Mouse (Mus musculus) limb, embryonic 15.5 days (tissue): ENCODE results near the gene Stk24. TPM values are rescaled to one million over a fixed set of nuclear protein-coding genes. Genes with fewer than 3 reads are reported as not detected.
A peak's percentile ranks its signal among the peaks of the same experiment; 100 is the strongest.

Source experiments
- ATAC-seq: fragments of 200-750 bp; cut with Nextera tagmentation; 2 replicates; pipeline ENCODE4 v1.8.0; 2017; ENCODE audit warnings: low read depth, moderate TSS enrichment; ENCODE audit not compliant: insufficient number of reproducible peaks, low FRiP score, low TSS enrichment
- H3K27ac ChIP-seq: fragments of 300-500 bp; sonication (generic); 2 replicates; pipeline ENCODE4 v1.5.1; 2015; ENCODE audit warnings: moderate library complexity, mild to moderate bottlenecking, inconsistent platforms
- H3K27me3 ChIP-seq: fragments of 300-500 bp; sonication (generic); 2 replicates; pipeline ENCODE4 v1.6.1; 2015; ENCODE audit warnings: inconsistent platforms
- H3K36me3 ChIP-seq: fragments of 300-500 bp; sonication (generic); 2 replicates; pipeline ENCODE4 v1.6.1; 2015; ENCODE audit warnings: inconsistent platforms
- H3K4me1 ChIP-seq: fragments of 300-500 bp; sonication (generic); 2 replicates; pipeline ENCODE4 v1.6.1; 2015; ENCODE audit warnings: inconsistent platforms
- H3K4me2 ChIP-seq: fragments of 300-500 bp; sonication (generic); 2 replicates; pipeline ENCODE4 v1.6.1; 2015; ENCODE audit warnings: mild to moderate bottlenecking, inconsistent platforms
- H3K4me3 ChIP-seq: fragments of 300-500 bp; sonication (generic); 2 replicates; pipeline ENCODE4 v1.5.1; 2015; ENCODE audit warnings: mild to moderate bottlenecking, inconsistent platforms
- H3K9ac ChIP-seq: fragments of 300-500 bp; sonication (generic); 2 replicates; pipeline ENCODE4 v1.6.1; 2015; ENCODE audit warnings: inconsistent platforms
- H3K9me3 ChIP-seq: fragments of 300-500 bp; sonication (generic); 2 replicates; pipeline ENCODE4 v1.6.1; 2016; ENCODE audit warnings: inconsistent platforms
- WGBS: fragments of 180-500 bp; shearing (Covaris S2); methylation state at CpG from one replicate; pipeline ENCODE4 v1.1.7; 2015; 5-methylcytosine and 5-hydroxymethylcytosine counted together
- polyA plus RNA-seq: library from polyadenylated mRNA; unstranded; fragments of >200 nt; fragmentation: Nextera tagmentation; extraction: Ambion mirVana; gene quantifications from 2 replicates; pipeline ENCODE4 v1.2.1, GENCODE M21; 2015

Stk24 gene
- polyA plus RNA-seq, 1 experiment from 2014 or later = 42.0 TPM

GRCm38 (mm10) chr14:121378243-121379115 lies 1.3 kb downstream of the Stk24 start:
- Histone ChIP-seq H3K9ac (peak overlapping the region; percentile 98), H3K4me3 (peak overlapping the region; percentile 98), H3K36me3 (no peaks in the 10 kb centered on the region; the same call in 1 of the 2 replicates), H3K9me3 (no peaks in the 10 kb centered on the region), H3K4me1 (peaks cover 34% of the 10 kb centered on the region), H3K27me3 (no peaks in the 10 kb centered on the region), H3K27ac (peak overlapping the region; percentile 96), H3K4me2 (peak overlapping the region; percentile 66)
- ATAC-seq = peak; percentile 50
- under 1% methylated on average over 78 of the region's 83 CpGs for WGBS

DNA sequence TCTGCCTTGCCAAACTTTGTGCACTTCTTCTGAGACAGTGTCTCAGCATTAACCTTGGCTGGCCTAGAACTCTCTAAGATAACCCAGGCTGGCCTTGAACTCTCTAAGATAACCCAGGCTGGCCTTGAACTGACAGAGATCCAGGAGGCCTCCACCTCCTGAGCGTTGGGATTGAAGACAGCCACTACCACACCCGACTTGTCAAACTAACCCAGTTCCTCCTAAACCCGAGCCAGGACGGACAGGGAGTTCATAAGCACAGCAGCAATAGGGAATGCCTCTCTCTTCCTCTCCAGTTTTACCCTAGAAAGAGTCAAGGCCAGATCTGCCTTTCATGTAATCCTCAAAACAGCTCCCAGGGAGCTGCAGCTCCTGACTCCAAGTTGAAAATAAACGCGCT lies 3.2 kb downstream of the Stk24 start:
- no peak for ATAC-seq
- no peaks in the 10 kb centered on the region for H3K27me3 ChIP-seq
- H3K4me3 ChIP-seq = no peak overlapping the region
- peaks cover 51% of the 10 kb centered on the region for H3K4me1 ChIP-seq
- H3K9me3 ChIP-seq = no peaks in the 10 kb centered on the region
- H3K9ac ChIP-seq = no peak overlapping the region
- H3K4me2 ChIP-seq = no peak overlapping the region
- H3K27ac ChIP-seq = no peak overlapping the region
- 58% methylated on average over 6 of the region's 6 CpGs for WGBS
- peaks cover 4% of the 10 kb centered on the region; the same call in 1 of the 2 replicates for H3K36me3 ChIP-seq

- Histone ChIP-seq H3K4me3 (no peak overlapping the region), H3K4me2 (no peak overlapping the region), H3K9me3 (no peaks in the 10 kb centered on the region), H3K36me3 (peaks cover 4% of the 10 kb centered on the region; the same call in 1 of the 2 replicates), H3K4me1 (peaks cover 68% of the 10 kb centered on the region), H3K9ac (no peak overlapping the region), H3K27ac (no peak overlapping the region; the same call in 1 of the 2 replicates), H3K27me3 (no peaks in the 10 kb centered on the region)
- ATAC-seq = no peak
- 73% methylated on average over 4 of the region's 4 CpGs for WGBS
Observed at GRCm38 (mm10) chr14:121373901-121374300, 5.9 kb downstream of the Stk24 start.

GRCm38 (mm10) chr14:121373020-121373419 lies 6.8 kb downstream of the Stk24 start:
- H3K27ac ChIP-seq = peak overlapping the region; percentile 24; the same call in 1 of the 2 replicates

GRCm38 (mm10) chr14:121371911-121372820 lies 7.6 kb downstream of the Stk24 start:
- Histone ChIP-seq H3K4me1 (peaks cover 80% of the 10 kb centered on the region), H3K9ac (no peak overlapping the region), H3K9me3 (no peaks in the 10 kb centered on the region), H3K36me3 (peaks cover 4% of the 10 kb centered on the region; the same call in 1 of the 2 replicates), H3K4me3 (no peak overlapping the region), H3K4me2 (no peak overlapping the region), H3K27ac (peak overlapping the region; percentile 24; the same call in 1 of the 2 replicates), H3K27me3 (no peaks in the 10 kb centered on the region)
- ATAC-seq = no peak
- 55% methylated on average over 5 of the region's 5 CpGs for WGBS

More at GRCm38 (mm10) chr14:121373020-121373419, 6.8 kb downstream of the Stk24 start:
- Histone ChIP-seq H3K4me2 (no peak overlapping the region), H3K36me3 (peaks cover 4% of the 10 kb centered on the region; the same call in 1 of the 2 replicates), H3K4me3 (no peak overlapping the region), H3K9me3 (no peaks in the 10 kb centered on the region), H3K9ac (no peak overlapping the region), H3K27me3 (no peaks in the 10 kb centered on the region), H3K4me1 (peaks cover 77% of the 10 kb centered on the region)
- WGBS = 87% methylated on average over 9 of the region's 9 CpGs
- ATAC-seq = no peak

DNA sequence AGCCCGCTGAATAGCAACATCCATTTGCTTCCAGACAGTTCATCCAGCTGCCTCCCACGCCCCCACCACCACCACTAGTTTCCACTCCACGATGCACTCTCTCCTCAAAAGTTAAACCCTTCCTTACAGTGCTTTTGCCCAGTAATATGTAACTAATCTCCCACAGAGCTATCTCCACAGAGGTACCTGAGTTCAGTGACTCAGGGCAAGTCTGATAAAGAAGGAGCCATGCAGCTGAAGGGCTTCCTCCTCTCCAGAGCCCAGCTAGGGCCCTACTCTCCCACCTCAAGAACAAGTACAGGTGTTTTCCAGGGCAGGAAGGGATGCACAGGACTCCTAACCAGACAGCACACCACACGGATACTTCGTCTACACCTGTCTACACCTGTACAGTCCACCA lies 10.4 kb downstream of the Stk24 start:
- Histone ChIP-seq H3K4me3 (no peak overlapping the region), H3K9ac (no peak overlapping the region), H3K9me3 (no peaks in the 10 kb centered on the region), H3K4me2 (no peak overlapping the region), H3K36me3 (peaks cover 4% of the 10 kb centered on the region; the same call in 1 of the 2 replicates), H3K27ac (no peak overlapping the region), H3K4me1 (peaks cover 82% of the 10 kb centered on the region), H3K27me3 (no peaks in the 10 kb centered on the region)
- 70% methylated on average over 5 of the region's 5 CpGs for WGBS
- no peak for ATAC-seq

DNA sequence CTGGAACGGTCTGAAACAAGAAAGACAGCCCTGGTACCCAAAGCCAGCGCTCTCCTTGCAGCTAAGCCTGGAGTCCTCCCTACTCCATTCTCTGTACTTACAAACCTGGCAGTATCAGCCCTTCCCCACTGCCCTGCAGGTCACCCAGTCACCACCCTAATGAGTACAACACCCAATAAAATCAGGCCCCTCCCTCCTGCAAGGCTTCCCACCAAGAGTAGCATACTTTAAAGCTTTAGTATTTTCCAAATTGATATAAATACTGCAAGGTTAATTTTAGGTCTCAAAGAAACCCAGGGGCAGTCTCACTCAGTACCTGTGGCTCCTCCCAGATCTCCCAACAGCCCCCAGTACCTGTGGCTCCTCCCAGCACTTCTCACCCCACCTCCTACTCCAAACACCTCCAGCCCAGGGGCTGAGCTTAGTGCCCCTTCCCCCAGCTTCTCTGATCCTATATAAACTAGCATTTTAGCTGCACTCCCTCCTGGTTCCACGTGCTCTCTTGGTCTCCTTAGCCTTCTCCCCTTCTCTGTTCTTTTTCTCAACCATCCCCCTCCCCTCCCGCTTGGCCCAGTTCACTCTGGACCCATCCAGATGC lies 11.6 kb downstream of the Stk24 start:
- H3K27me3 ChIP-seq = no peaks in the 10 kb centered on the region
- H3K4me3 ChIP-seq = no peak overlapping the region
- no peak overlapping the region for H3K4me2 ChIP-seq
- H3K9ac ChIP-seq = no peak overlapping the region
- 0 out of 2 replicates have a peak, but pooled peaks cover 4% of the 10 kb centered on the region for H3K36me3 ChIP-seq
- WGBS = 45% methylated on average over 4 of the region's 4 CpGs
- no peak for ATAC-seq
- H3K27ac ChIP-seq = 0 out of 2 replicates have a peak overlapping the region, but pooled peaks have one; percentile 33
- H3K4me1 ChIP-seq = peaks cover 72% of the 10 kb centered on the region
- H3K9me3 ChIP-seq = no peaks in the 10 kb centered on the region

GRCm38 (mm10) chr14:121365991-121366728 lies 13.7 kb downstream of the Stk24 start:
- H3K4me1 ChIP-seq = peaks cover 75% of the 10 kb centered on the region
- no peaks in the 10 kb centered on the region for H3K36me3 ChIP-seq
- H3K4me3 ChIP-seq = no peak overlapping the region
- H3K27ac ChIP-seq = no peak overlapping the region; the same call in 1 of the 2 replicates
- no peaks in the 10 kb centered on the region for H3K27me3 ChIP-seq
- no peak overlapping the region for H3K9ac ChIP-seq
- no peaks in the 10 kb centered on the region for H3K9me3 ChIP-seq
- ATAC-seq = no peak
- 47% methylated on average over 17 of the region's 17 CpGs for WGBS
- H3K4me2 ChIP-seq = no peak overlapping the region

- WGBS = 68% methylated on average over 7 of the region's 7 CpGs
- Histone ChIP-seq H3K4me2 (no peak overlapping the region), H3K27ac (no peak overlapping the region), H3K36me3 (no peaks in the 10 kb centered on the region), H3K4me3 (no peak overlapping the region), H3K9me3 (no peaks in the 10 kb centered on the region), H3K9ac (no peak overlapping the region), H3K27me3 (no peaks in the 10 kb centered on the region), H3K4me1 (peaks cover 73% of the 10 kb centered on the region)
- ATAC-seq = no peak
Observed at GRCm38 (mm10) chr14:121365390-121365789, 14.4 kb downstream of the Stk24 start.

DNA sequence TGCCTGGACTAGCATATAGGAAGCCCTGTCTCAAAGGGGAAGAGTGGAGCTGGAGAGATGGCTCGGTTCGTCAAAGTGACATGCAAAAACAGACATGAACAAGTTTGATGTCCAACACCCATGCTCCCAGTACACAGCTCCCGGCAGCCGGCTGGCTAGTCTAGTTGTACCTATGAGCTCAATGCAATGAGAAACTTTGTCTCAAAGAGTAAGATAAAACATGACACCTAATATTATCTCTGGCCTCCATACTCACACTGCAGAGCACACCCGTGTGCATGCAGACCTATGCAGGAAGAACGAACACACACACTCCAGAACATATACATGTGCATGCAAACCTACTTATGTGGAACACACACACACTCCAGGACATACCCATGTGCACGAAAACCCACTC lies 15.5 kb downstream of the Stk24 start:
- no peak overlapping the region for H3K9ac ChIP-seq
- no peaks in the 10 kb centered on the region for H3K27me3 ChIP-seq
- ATAC-seq = no peak
- H3K27ac ChIP-seq = no peak overlapping the region
- no peak overlapping the region for H3K4me3 ChIP-seq
- no peaks in the 10 kb centered on the region for H3K9me3 ChIP-seq
- 83% methylated on average over 7 of the region's 7 CpGs for WGBS
- peaks cover 74% of the 10 kb centered on the region for H3K4me1 ChIP-seq
- no peaks in the 10 kb centered on the region for H3K36me3 ChIP-seq
- H3K4me2 ChIP-seq = no peak overlapping the region
